Mouse (Mus musculus): ENCODE data around the gene Ctbp2.
A peak's percentile ranks its signal among the peaks of the same experiment; 100 is the strongest.

Ctbp2 gene

GRCm38 (mm10) chr7:133008663-133009062, 115.5 kb downstream of the Ctbp2 start:
- no peak for DNase-seq (ENCODE audit: low spot score in 2 of 2)

DNA sequence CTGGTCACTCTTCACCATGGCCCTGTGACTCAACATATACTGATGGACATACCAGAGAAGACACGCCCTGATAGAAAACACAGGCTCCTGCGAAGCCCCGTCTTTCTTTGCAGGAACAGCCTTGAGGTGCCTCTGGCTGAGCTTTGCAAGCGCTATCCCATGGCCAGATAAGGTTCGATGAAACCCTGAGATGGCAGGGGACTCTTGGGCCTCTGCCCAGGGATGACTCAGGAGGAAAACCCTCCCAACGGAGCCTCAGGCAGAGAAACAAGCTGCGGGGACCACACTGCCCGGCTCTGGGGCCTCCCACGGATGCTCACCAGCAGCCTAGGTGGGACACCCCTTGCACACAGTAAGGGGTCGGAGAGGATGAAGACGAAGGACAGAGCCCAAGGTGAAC, 116.8 kb downstream of the Ctbp2 start:
- no peak for DNase-seq (ENCODE audit: low spot score in 2 of 2)

DNA sequence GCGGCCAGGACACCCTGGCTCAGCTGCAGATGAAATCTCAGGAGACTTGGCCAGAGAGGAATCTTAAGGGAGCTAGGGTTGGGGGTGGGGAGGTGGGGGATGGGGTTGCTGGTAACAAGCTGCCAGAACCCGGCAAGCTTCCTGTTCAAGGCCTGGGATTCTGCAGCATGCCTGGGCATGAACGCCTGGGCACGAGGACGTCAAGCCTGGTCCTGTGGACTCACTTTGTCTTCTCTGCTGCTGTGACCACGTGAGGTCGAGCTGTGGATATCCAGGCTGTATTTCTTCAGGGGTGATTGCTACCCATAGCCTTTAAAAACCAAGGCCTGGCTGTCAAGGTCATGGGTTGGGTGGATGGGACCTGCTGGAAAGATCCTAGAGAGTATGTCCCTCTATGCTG, 118.4 kb downstream of the Ctbp2 start:
- DNase-seq (ENCODE audit: low spot score in 2 of 2) = no peak

DNA sequence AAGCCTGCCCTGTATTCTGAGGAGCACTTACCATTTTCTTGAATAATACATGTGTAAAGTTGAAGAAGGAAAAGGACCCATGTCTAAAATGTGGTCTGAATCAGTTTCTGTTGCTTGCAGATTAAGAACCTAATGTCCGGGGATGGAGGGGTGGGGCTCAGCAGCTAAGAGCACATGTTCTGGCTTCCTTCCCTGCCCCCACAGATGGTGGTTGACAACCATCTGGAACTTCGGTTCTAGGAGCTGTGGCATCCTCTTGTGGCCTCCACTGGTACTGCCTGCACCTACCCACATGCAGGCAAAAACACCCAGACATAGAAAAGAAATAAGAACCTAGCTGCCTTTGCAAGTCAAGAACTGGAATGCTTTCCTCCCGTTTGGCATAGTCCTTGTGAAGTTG, 120.7 kb downstream of the Ctbp2 start:
- peak; percentile 73 to 82 for DNase-seq (ENCODE audit: low spot score in 2 of 2)

GRCm38 (mm10) chr7:133002271-133002670, 121.9 kb downstream of the Ctbp2 start:
- no peak for DNase-seq (ENCODE audit: low spot score in 2 of 2)

DNA sequence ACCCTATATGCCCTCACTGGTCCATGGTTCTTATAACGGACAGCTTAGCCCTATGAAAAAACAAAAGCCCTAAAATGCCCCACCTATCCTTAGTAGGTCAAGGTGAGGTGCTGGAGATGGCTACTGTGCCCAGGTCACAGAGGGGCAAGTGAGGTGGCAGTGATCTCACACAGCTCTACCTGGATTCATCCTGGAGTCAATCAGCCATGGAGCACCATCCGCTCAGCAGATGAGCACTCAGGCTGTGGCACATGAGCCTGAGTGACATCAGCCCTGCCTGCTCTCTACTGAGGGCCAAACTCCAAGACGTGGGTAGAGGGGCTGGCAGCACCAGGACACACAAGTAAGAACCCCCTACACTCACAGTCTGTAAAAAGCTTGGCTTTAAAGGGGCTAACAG, 122.8 kb downstream of the Ctbp2 start:
- no peak for DNase-seq (ENCODE audit: low spot score in 2 of 2)

DNA sequence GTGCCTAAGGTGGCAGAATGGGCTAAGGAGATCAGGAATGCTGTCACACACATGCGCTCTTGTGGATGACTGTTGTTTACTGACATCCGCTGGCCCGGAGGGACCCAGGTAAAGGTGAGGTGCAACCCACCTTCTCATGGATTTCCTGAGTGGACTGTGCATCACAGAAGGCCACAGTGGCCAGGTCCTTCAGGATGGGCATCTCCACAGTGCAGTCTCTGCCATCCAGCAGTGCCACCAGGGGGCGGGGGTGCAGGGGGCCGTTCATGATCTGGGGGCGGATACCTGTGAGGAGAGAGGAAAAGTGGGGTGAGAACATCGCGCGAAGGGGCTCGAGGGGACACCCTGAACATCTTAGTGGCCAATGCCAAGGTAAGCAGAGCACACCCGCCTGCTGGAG, 125.1 kb downstream of the Ctbp2 start:
- DNase-seq (ENCODE audit: low spot score in 2 of 2) = no peak

DNA sequence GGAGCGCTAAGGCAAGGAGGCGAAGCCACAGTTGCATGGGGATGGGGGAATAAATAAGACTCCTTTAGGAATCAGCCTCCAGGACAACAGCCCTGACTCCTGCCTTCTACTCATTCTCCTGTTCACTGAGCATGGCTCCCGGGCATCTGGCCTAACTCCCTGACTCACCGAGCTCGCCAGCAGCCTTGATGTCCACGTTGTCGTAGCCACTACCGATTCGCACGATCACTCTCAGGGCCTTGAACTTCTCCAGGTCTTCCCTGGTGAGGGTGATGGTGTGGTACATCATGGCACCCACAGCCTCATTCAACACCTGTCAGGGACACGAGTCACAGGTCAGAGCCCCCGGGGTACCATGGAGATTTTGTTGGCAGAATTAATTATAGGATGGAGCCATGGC, 125.5 kb downstream of the Ctbp2 start:
- DNase-seq (ENCODE audit: low spot score in 2 of 2) = no peak

- DNase-seq (ENCODE audit: low spot score in 2 of 2) = no peak
Measured at GRCm38 (mm10) chr7:132996391-132996790, 127.8 kb downstream of the Ctbp2 start.

DNA sequence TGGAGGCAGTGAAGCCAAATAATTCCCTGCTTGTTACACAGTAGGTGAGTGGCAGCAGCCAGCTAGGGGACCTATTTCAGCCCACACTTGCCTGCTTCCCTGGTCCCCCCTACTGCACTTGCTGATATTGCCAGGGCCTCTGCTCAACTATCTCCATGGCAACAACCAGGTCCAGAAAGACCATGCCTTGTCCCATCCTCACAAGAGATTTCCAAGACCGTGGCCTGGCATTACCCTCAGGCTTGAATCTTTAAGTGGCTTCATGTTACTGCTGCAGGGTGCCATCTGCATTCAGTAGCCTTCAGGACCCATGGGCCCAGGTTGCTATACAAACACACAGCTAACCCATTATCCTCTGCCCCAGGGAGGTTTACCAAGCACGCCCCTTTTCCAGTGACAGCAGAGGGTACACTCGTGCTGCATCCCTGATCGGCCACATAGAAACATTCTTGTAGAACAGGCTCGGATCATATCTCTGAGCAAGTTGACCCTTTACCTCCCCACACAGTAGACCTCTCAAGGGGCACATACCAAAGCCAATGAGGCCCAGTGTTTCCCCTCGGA, 129.4 kb downstream of the Ctbp2 start:
- DNase-seq (ENCODE audit: low spot score in 2 of 2) = no peak

GRCm38 (mm10) chr7:132994120-132994519, 130.0 kb downstream of the Ctbp2 start:
- DNase-seq (ENCODE audit: low spot score in 2 of 2) = no peak

DNA sequence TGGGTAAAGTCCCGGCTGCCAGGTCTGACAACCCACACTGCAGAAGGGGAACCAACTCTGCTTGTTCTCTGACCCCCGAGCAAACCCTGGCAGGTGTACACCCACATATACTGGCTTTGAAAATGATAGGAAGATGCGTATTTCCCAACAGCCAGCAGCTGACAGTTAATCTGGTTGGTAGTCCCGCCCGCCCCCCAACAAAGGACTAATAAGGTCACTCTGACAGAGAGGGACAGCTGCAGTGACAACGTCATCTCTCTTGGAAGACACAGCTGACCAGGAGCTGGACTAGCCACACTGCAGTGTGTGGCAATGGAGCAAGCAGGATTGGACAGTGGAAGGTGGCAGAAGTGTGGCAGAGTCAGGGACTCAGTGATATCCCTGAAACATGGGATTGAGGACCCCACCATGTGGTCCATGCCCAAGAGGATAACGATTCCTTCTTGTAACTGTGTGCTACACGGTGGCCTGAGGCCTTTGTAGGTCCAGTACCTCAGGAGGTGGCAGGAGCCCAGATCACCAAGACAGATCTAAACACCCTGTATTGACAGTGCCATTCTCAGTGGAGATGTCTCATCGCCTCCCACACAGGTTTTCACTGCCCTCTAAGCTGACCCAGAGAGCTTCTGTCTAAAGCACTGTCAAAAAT, 131.1 kb downstream of the Ctbp2 start:
- no peak for DNase-seq (ENCODE audit: low spot score in 2 of 2)

GRCm38 (mm10) chr7:132991240-132991900, 132.8 kb downstream of the Ctbp2 start:
- no peak for DNase-seq (ENCODE audit: low spot score in 2 of 2)

DNA sequence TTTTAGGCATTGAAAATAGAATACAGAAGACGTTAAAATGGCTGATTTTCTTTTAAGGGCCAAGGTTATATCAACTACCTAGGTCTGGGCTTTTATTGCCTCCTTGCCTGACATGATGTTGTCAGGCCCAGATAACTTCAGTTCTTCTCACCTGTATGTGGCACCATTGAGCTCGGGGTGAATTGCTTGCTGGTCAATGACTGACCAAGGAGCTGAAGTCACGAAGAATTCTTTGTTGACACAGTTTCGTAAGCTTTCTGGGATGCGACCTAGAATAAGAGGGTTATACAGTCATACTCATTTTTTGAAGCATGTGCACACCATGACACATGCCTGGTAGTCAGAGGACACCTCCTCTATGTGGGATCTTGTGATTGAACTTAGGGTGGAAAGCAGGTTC, 134.3 kb downstream of the Ctbp2 start:
- no peak for DNase-seq (ENCODE audit: low spot score in 2 of 2)

- DNase-seq (ENCODE audit: low spot score in 2 of 2) = no peak
Measured at GRCm38 (mm10) chr7:132982639-132983038, 141.5 kb downstream of the Ctbp2 start.

DNA sequence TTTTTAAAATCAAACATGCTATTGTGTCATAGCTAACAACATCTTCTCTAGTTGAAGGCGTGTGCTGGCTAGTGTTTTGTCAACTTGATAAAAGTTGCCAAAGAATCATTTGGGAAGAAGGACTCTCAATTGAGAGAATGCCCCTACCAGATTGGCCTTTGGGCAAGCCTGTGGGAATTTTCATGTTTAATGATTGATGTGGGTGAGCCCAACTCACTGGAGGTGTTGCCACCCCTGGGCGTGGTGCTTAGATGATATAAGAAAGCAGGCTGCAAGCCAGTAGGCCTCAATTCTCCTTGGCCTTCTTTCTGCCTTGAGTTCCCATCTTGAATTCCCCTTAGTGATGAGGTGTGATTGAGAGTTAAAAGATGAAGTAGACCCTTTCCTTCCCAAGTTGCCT, 146.2 kb downstream of the Ctbp2 start:
- no peak for DNase-seq (ENCODE audit: low spot score in 2 of 2)

DNA sequence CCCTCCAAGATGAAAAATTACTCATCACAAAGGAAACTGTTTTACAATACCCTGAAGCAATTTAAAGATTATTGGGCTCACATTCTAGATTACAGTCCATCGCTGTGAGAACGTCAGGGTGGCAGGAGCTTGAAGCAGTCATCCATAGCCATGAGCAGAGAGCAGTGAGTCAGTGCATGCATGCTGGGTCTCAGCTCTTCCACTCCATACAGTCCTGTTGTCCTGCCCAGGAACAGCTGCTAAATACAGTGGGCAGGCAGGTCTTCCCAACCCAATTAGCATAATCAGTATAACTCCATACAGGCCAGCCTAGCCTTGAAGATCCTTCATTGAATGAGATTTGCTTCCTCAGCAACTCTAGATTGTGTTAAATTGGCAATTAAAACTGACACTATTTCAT, 148.1 kb downstream of the Ctbp2 start:
- DNase-seq (ENCODE audit: low spot score in 2 of 2) = no peak

DNA sequence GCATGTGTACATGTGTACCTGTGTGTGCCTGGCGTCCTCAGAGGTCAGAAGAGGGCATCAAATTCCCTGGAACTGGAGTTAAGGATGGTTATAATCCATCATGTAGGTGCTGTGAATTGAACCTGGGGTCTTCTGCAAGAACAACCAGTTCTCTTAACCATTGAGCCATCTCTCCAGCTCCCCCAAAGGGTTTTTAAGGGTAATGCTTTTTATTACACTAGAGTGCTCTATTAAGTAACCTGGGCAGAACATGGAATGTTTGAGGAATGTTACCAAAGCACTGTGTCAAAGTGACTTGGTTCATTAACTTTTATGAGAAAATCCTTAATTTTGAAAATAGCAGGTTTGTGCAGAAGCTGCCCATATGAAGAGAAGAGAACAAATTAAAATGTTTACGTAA, 152.1 kb downstream of the Ctbp2 start:
- no peak for DNase-seq (ENCODE audit: low spot score in 2 of 2)

GRCm38 (mm10) chr7:132965707-132966106, 158.4 kb downstream of the Ctbp2 start:
- DNase-seq (ENCODE audit: low spot score in 2 of 2) = no peak

DNA sequence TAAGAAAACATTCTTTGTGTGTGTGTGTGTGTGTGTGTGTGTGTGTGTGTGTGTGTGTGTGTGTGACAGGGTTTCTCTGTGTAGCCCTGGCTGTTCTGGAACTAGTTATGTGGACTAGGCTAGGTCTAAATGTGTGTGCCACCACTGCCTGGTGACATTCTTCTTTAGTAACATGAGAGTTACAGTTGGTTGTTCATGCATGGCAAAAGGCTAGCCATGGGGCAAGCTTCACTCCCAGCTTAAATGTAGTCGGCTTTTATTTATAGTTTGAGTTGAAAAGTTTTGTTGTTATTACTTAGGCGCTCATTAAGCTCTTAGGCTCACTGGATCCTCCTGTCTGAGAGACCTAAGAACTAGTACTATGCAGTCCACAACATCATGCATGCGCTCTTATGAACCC, 159.8 kb downstream of the Ctbp2 start:
- DNase-seq (ENCODE audit: low spot score in 2 of 2) = no peak

GRCm38 (mm10) chr7:132950613-132951012, 173.5 kb downstream of the Ctbp2 start:
- no peak for DNase-seq (ENCODE audit: low spot score in 2 of 2)

DNA sequence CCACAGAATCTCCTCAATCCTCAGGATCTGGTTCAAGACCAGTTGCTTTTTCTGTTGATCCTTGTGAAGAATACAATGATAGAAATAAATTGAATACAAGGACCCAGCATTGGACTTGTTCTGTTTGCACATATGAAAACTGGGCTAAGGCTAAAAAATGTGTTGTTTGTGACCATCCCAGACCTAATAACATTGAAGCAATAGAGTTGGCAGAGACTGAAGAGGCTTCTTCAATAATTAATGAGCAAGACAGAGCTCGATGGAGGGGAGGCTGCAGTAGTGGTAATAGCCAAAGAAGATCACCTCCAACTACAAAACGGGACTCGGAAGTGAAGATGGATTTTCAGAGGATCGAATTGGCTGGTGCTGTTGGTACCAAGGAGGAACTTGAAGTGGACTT, 174.2 kb downstream of the Ctbp2 start:
- DNase-seq (ENCODE audit: low spot score in 2 of 2) = no peak

DNA sequence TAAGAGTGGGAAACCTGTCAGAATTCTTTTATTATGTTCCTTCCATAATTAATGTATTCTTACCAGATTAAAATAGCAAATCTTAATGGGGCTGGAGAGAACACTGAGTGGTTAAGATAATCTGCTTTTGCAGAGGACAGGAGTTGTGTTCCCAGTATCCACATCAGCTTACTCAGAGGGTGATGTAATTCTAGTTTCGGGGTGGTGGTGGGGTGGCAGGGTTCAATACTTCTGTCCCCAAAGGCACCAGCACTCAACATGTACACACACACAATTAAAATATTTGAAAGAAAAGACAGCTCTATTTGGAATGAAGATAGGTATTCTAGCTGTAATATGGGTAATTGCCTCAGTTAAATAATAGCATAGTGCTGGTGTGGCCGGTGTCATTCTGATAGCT, 183.6 kb downstream of the Ctbp2 start:
- no peak for DNase-seq (ENCODE audit: low spot score in 2 of 2)

DNA sequence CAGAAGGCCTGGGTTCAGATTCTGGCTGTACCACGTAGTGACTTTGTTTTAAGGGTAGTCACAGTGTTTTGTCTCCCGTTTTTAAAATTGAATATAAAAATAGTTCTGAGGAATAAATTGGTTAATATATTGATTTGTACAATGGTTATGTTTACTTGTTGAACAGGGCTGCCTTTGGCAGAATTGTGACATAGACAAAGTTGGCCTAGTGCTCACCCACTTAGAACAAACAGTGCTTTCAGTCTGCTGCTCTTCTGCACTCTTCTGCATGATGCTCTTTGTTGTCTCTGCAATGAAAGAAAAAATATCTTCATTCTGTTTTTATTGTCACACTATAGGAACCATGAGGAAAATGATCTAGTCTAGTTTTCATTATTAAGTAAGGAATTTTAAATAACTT, 185.0 kb downstream of the Ctbp2 start:
- no peak for DNase-seq (ENCODE audit: low spot score in 2 of 2)

Data from frontal cortex, postnatal 14 days (tissue).